Mouse (Mus musculus) heart, embryonic 15.5 days (tissue): Measurements from ENCODE around the gene Zfp972. TPM values are rescaled to one million over a fixed set of nuclear protein-coding genes. Genes with fewer than 3 reads are reported as not detected.
"Not testable (repeated sequence)": the region's sequence is repeated elsewhere in the genome, so short reads cannot be mapped to it uniquely, and the experiment has no call there.

Experiments used
- ATAC-seq: fragments of 200-750 bp; cut with Nextera tagmentation; replicated peaks from 2 replicates; pipeline ENCODE4 v1.8.0; 2017; ENCODE audit warnings: low read depth, moderate TSS enrichment; ENCODE audit not compliant: insufficient number of reproducible peaks, insufficient read depth, low FRiP score
- H3K27ac ChIP-seq: fragments of 300-500 bp; sonication (generic); 2 replicates; pipeline ENCODE4 v1.5.1; 2015; ENCODE audit warnings: mild to moderate bottlenecking, inconsistent platforms
- H3K27me3 ChIP-seq: fragments of 300-500 bp; sonication (generic); 2 replicates; pipeline ENCODE4 v1.6.1; 2015; ENCODE audit warnings: inconsistent platforms
- H3K36me3 ChIP-seq: fragments of 300-500 bp; sonication (generic); 2 replicates; pipeline ENCODE4 v1.6.1; 2015; ENCODE audit warnings: mild to moderate bottlenecking, inconsistent platforms
- H3K4me1 ChIP-seq: fragments of 300-500 bp; sonication (generic); replicated peaks from 2 replicates; pipeline ENCODE4 v1.6.1; 2015; ENCODE audit warnings: inconsistent platforms
- H3K4me2 ChIP-seq: fragments of 300-500 bp; sonication (generic); 2 replicates; pipeline ENCODE4 v1.6.1; 2015; ENCODE audit warnings: inconsistent platforms, mild to moderate bottlenecking, moderate library complexity
- H3K4me3 ChIP-seq: fragments of 300-500 bp; sonication (generic); 2 replicates; pipeline ENCODE4 v1.5.1; 2015; ENCODE audit warnings: mild to moderate bottlenecking, inconsistent platforms
- H3K9ac ChIP-seq: fragments of 300-500 bp; sonication (generic); 2 replicates; pipeline ENCODE4 v1.6.1; 2015; ENCODE audit warnings: mild to moderate bottlenecking, inconsistent platforms
- H3K9me3 ChIP-seq: fragments of 300-500 bp; sonication (generic); replicated peaks from 2 replicates; pipeline ENCODE4 v1.6.1; 2016; ENCODE audit warnings: inconsistent platforms
- WGBS: fragments of 180-500 bp; shearing (Covaris S2); methylation state at CpG from one replicate; pipeline ENCODE4 v1.1.7; 2015; ENCODE audit warnings: mixed read lengths; 5-methylcytosine and 5-hydroxymethylcytosine counted together
- polyA plus RNA-seq: library from polyadenylated mRNA; unstranded; fragments of >200 nt; fragmentation: Nextera tagmentation; extraction: Ambion mirVana; gene quantifications from 2 replicates; pipeline ENCODE4 v1.2.1, GENCODE M21; 2015

The Zfp972 gene
- 0.87 TPM in 1 of 2 replicates, not detected in the other for polyA plus RNA-seq

DNA sequence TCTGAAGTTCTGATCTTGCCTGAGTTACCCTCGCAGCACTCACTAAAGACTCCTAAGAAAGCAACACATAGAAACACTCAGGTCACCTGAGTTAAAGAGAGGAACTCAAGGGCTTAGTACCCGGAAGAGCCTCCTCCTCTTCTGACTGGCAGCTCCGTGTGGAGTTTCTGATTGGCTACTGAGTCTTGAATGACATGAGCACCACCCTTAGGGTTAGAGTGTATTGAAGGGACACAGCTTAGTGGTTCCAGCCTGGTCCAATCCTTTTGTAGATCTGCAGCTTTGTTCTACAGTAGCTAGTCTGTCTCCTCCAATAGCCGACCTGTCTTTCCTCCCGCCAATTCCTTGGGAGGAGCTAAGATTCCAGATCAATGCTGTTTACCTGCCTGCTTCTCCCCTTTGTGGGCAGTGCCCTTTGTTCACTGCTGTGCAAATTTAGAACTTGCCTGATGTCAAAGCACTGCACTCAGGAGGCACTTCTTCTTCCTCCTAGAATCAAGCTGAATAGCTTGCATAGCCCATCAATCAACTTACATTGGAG lies at the start of gene Zfp972:
Gene Zfp972 (minus strand): TSS at position 51 of the 541 bp plus-strand sequence.
- H3K27ac ChIP-seq, H3K36me3 ChIP-seq, H3K27me3 ChIP-seq, H3K9me3 ChIP-seq, ATAC-seq, H3K4me1 ChIP-seq, H3K4me2 ChIP-seq, H3K9ac ChIP-seq: not testable (repeated sequence)
- peak within 1 kb of the TSS; percentile 18; the same call in 1 of the 2 replicates for H3K4me3 ChIP-seq
- WGBS, result 57% methylated on average over 4 of the region's 5 CpGs

- not testable (repeated sequence) for H3K27me3 ChIP-seq, H3K4me2 ChIP-seq, H3K27ac ChIP-seq, H3K4me1 ChIP-seq, H3K9ac ChIP-seq, ATAC-seq, H3K9me3 ChIP-seq, H3K4me3 ChIP-seq, H3K36me3 ChIP-seq
- WGBS, result 71% methylated on average over 7 of the region's 7 CpGs
These were observed 49.4 kb upstream of the Zfp972 start for GRCm38 (mm10) chr2:177974814-177975213.

DNA sequence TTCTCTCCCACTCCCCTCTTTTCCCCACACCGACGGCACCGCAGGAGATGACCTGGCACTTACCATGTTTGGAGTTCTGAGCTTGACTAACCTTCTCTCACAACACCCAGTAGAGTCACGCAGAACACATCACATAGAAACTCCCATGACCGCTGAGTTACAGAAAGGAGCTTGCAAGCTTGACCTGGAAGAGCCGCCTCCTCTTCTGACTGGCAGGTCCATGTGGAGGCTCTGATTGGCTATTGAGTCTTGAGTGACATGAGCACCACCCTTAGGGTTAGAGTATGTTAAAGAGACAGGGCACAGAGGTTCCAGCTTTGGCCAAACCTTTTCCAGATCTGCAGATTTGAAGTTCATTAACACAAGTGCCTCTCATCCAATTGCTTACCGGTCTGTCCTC lies 31.7 kb upstream of the Zfp972 start, which contains the start of gene Gm14326:
Gene Gm14326 (minus strand): TSS at position 153 of the 400 bp plus-strand sequence.
- WGBS, result 2% methylated on average over 4 of the region's 7 CpGs
- H3K4me2 ChIP-seq, result peak within 1 kb of the TSS; percentile 54
- peak within 1 kb of the TSS; percentile 55 for H3K4me3 ChIP-seq
- H3K9me3 ChIP-seq, H3K27ac ChIP-seq, ATAC-seq, H3K36me3 ChIP-seq, H3K27me3 ChIP-seq, H3K4me1 ChIP-seq: not testable (repeated sequence)
- peak within 1 kb of the TSS; percentile 56 for H3K9ac ChIP-seq

DNA sequence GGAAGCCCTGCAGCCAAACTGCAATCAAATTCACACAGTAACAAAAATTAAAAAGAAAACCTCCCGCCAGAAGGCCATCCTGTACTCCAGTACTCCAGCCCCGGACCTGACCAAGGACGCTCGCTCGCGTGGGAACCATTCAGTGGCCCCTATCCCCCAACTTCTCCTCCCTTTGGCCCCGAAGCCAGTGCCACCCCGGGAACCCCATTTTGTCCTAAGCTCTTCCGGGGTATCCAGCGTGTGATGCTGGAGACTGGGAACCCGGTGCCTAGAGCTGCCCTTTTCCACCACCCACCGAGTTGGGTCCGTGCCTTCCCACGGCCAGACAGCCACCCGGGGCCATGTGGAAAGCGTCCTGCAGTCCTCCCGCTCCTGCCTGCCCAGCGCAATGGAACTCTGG lies 31.3 kb upstream of the Zfp972 start:
- not testable (repeated sequence) for ATAC-seq, H3K9me3 ChIP-seq, H3K36me3 ChIP-seq, H3K4me1 ChIP-seq, H3K27me3 ChIP-seq, H3K27ac ChIP-seq
- WGBS, result under 1% methylated on average over 18 of the region's 18 CpGs
- peak overlapping the region; percentile 56 for H3K9ac ChIP-seq
- peak overlapping the region; percentile 55 for H3K4me3 ChIP-seq
- H3K4me2 ChIP-seq, result peak overlapping the region; percentile 54

GRCm38 (mm10) chr2:177903276-177903675 lies 22.1 kb downstream of the Zfp972 start:
- not testable (repeated sequence) for H3K36me3 ChIP-seq, H3K4me1 ChIP-seq, H3K9ac ChIP-seq, H3K4me2 ChIP-seq, H3K9me3 ChIP-seq, H3K27ac ChIP-seq, H3K27me3 ChIP-seq, H3K4me3 ChIP-seq, ATAC-seq
- WGBS, result no CpG with 5 or more reads among the region's 12 CpGs

GRCm38 (mm10) chr2:177898171-177898570 lies 27.2 kb downstream of the Zfp972 start:
- H3K4me2 ChIP-seq, H3K4me1 ChIP-seq, H3K27me3 ChIP-seq, ATAC-seq, H3K36me3 ChIP-seq, H3K27ac ChIP-seq, H3K4me3 ChIP-seq, H3K9ac ChIP-seq, H3K9me3 ChIP-seq: not testable (repeated sequence)
- whole genome bisulfite sequencing, result 71% methylated on average over 2 of the region's 3 CpGs

GRCm38 (mm10) chr2:177897046-177897578 lies 28.3 kb downstream of the Zfp972 start, which contains the start of gene Gm14327:
Gm14327 (plus strand) TSS chr2:177897096.
- not testable (repeated sequence) for H3K4me1 ChIP-seq, ATAC-seq, H3K27ac ChIP-seq, H3K36me3 ChIP-seq, H3K9me3 ChIP-seq, H3K9ac ChIP-seq, H3K27me3 ChIP-seq
- 29% methylated on average over 11 of the region's 13 CpGs for WGBS
- H3K4me2 ChIP-seq, result peak within 1 kb of the TSS; percentile 47
- H3K4me3 ChIP-seq, result peak within 1 kb of the TSS; percentile 44

DNA sequence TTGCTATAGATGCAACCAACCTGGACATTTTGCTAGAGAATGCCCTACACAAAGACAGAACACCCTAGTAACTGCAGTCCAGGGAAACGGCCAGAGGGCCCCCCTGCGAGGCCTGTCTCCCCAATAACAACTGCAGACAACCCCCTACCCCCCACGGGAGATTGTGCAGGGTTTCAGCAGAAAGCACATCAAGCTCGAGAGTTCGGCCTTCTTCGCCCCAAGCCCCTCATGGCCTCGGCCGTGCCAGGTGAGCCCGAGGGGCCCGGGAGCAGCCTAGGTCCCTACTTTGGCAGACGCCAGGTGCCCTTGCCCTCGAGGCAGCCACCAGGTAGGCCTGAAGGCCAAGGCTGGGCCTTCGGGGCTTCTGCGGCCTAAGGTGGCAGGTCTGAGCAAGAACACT lies 37.7 kb downstream of the Zfp972 start:
- not testable (repeated sequence) for H3K4me3 ChIP-seq, H3K9ac ChIP-seq, H3K27me3 ChIP-seq, H3K9me3 ChIP-seq, H3K36me3 ChIP-seq, H3K4me2 ChIP-seq, H3K4me1 ChIP-seq, H3K27ac ChIP-seq, ATAC-seq
- 84% methylated on average over 14 of the region's 14 CpGs for WGBS

- H3K36me3 ChIP-seq, H3K4me2 ChIP-seq, H3K27ac ChIP-seq, H3K27me3 ChIP-seq, ATAC-seq, H3K9ac ChIP-seq, H3K4me1 ChIP-seq, H3K9me3 ChIP-seq, H3K4me3 ChIP-seq: not testable (repeated sequence)
- 72% methylated on average over 2 of the region's 2 CpGs for WGBS
These were observed 63.2 kb downstream of the Zfp972 start for GRCm38 (mm10) chr2:177862254-177862653.

Other genes starting within 250 kb of the Zfp972 start
- 4.8 and 5.1 TPM in 2 replicates for gene Gm14322, start 166.3 kb downstream of the Zfp972 start, polyA plus RNA-seq
- 26.9 and 28.8 TPM in 2 replicates for gene Gm14325, start 85.3 kb downstream of the Zfp972 start, polyA plus RNA-seq
- 2.9 and 4.4 TPM in 2 replicates for gene Gm14327, start 28.5 kb downstream of the Zfp972 start, polyA plus RNA-seq
- 19.1 and 21.7 TPM in 2 replicates for gene Gm14326, start 31.7 kb upstream of the Zfp972 start, polyA plus RNA-seq
- gene Zfp971, start 97.7 kb upstream of the Zfp972 start, polyA plus RNA-seq, result 13.8 and 14.7 TPM in 2 replicates
- 11.1 and 12.5 TPM in 2 replicates for gene Zfp931, start 152.9 kb upstream of the Zfp972 start, polyA plus RNA-seq
- gene Phactr3, start 193.4 kb upstream of the Zfp972 start, polyA plus RNA-seq, result 5.9 and 6.5 TPM in 2 replicates